Comparison of ENCODE assay signal across 21 mouse cellular contexts in the genomic region with DNA sequence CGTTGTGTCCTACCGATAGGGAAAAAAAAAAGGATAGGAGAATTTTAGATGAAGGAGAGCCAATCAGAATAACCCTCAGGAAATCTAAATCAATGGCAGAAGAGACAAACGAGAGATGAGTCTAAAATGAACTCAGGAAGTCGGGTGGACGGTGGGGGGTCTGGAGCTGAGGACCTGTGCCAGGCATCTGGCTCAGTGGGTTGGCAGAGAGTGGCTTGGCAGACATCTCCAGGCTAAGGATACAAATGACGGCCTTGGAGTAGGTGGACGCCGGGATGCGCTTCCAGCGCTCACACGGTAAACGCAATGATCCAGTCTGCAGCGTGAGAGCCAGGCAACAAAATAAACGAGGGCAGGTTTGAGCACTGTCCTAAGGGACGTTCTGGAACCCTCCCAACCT.
DNase-seq lines count a peak whose midpoint lies in the region; TF ChIP-seq lines count a peak whose summit lies in the region.
"Had no signal": no experiment of that assay in that cellular context is flagged by ENCODE, and none has a peak within 500 bp of the region (broad histone marks: within the 10 kb centered on the region; RNA-seq: fewer than 3 reads in every experiment).

No protein-coding gene starts in this region.

- no peak for TF ChIP-seq CTCF in layer of hippocampus, adult 2 months (conservative IDR thresholded peaks at IDR 0.05)
- TF ChIP-seq CTCF in brain, embryonic 14.5 days (IDR thresholded peaks at IDR 0.05; ENCODE audit: borderline replicate concordance, extremely low read depth, insufficient read depth, insufficient read length), result no peak

- no peak overlapping the region for H3K4me3 ChIP-seq in layer of hippocampus, adult 2 months
- H3K4me3 ChIP-seq: embryonic facial prominence, embryonic 12.5 days; heart, embryonic 12.5 days; hindbrain, embryonic 10.5 days; limb, embryonic 13.5 days; liver, embryonic 13.5 days; midbrain, embryonic 13.5 days had no signal

- DNase-seq in layer of hippocampus, postnatal 10 days (ENCODE audit: low spot score in 2 of 2), result peak; percentile 22 to 30
- DNase-seq in layer of hippocampus, adult 2 months (ENCODE audit: low spot score in 2 of 2), result no peak
- DNase-seq in brain, embryonic 14.5 days (ENCODE audit: low read depth), result peak; percentile 31
- peak; percentile 34 for DNase-seq in cerebellum, adult 8-10 months
- DNase-seq in cerebellum, postnatal 36 days, result peak; percentile 40
- no peak for DNase-seq in gastrocnemius, postnatal 14 days
- no peak for DNase-seq in urinary bladder, postnatal 25 days (ENCODE audit: low spot score)
- DNase-seq: adrenal gland, adult 8-10 months; forebrain, postnatal 0 days; heart, postnatal 10 days; kidney, adult 18-20 months; liver, embryonic 13.5 days; lung, adult 2 months; thymus, adult 18-20 months; thymus, postnatal 36 days had no signal

- intact Hi-C loops in gastrocnemius, postnatal 14 days (cut with DNase I; ENCODE audit: low total_unique reads), result no loop called here

- no peak overlapping the region for H3K27ac ChIP-seq in layer of hippocampus, adult 2 months
- H3K27ac ChIP-seq: embryonic facial prominence, embryonic 12.5 days; hindbrain, embryonic 10.5 days; kidney, postnatal 0 days; limb, embryonic 13.5 days; liver, embryonic 13.5 days; midbrain, embryonic 13.5 days had no signal

- no peak for TF ChIP-seq POLR2A in brain, embryonic 14.5 days (IDR thresholded peaks at IDR 0.05; ENCODE audit: borderline replicate concordance, extremely low read depth, insufficient read depth, insufficient read length, poor library complexity, severe bottlenecking)

Comparison
In these comparisons a context has a peak if more than half of its experiments do, and no peak if none do; other contexts are left out.
1. DNase-seq: peak in layer of hippocampus, postnatal 10 days (2 of 2), brain, embryonic 14.5 days (single experiment), cerebellum, adult 8-10 months (single experiment) and cerebellum, postnatal 36 days (2 of 2); none in layer of hippocampus, adult 2 months (0 of 2), gastrocnemius, postnatal 14 days (single experiment) and urinary bladder, postnatal 25 days (single experiment).